Mouse (Mus musculus) kidney, adult 18-20 months (tissue): Measurements from ENCODE around the gene Foxa1.

Experiments
- DNase-seq: peaks from one replicate; pipeline ENCODE4 v3.0.0; 2021

Gene Foxa1

DNA sequence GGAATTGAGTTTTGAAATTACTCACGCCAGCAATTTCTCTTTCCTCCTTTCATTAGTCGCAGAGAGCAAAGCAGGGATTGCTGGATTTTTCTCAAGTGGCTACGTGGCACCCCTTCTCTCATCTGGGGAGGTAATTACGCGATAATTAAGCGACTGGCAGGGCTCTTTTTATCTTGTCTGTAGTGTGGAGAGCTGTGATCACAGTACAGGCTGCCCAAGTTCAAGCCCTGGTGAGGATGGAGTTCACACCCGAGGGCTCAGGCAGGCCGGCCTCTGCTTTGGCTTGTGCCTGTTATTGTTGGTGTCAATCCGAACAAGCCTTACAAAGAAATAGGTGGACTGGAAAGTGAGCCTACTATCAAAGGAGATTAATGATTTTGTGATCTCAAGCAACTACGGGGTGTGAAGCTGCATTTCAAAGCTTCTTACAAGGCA, 7.1 kb downstream of the Foxa1 start:
- peak; percentile 49 for DNase-seq

DNA sequence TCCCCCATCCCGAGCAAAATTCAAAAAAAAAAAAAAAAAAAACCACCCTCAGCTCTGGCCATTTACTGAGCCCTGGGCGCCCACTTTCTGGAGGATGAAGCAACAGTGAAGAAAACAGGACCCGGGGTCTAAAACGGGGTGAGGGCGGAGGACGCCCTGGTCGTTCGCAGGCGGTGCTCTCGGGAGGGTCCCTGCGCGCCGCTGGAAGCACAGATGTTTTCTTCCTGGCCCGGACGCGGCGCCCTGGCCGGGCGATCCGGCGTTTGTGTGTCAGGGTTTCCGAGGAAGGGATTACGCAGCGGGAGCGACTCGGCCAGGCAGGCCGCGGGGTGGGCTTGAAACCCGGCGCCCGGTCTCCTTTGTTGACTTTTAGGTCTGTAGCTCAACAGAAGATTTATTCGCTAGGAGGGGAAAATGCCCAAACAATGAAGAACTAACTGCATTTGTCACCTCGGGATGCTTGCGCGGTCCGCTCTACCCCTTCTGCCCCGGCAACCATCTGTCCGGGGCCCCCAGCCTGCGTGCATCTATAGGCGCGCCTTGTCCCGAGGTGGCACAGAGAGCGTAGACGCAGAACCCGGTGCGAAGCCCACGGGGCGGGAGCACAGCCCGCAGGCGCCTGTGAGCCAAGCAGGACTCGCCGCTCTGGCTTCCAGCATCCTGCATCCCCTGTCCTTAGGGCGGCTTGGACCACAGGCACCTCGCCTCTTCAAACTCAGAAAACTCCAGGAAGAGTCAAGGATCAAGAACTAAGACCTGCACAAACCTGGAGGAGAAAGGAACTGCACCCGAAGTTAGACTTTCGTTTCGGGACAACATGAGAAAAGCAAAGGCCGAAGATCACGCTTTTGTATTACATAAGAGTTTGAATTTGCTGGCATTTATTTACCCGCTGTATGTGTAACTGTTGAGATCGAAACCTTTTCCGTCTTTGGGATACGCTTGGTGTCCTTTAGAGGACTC, 7.8 kb downstream of the Foxa1 start:
- peak; percentile 52 for DNase-seq

DNA sequence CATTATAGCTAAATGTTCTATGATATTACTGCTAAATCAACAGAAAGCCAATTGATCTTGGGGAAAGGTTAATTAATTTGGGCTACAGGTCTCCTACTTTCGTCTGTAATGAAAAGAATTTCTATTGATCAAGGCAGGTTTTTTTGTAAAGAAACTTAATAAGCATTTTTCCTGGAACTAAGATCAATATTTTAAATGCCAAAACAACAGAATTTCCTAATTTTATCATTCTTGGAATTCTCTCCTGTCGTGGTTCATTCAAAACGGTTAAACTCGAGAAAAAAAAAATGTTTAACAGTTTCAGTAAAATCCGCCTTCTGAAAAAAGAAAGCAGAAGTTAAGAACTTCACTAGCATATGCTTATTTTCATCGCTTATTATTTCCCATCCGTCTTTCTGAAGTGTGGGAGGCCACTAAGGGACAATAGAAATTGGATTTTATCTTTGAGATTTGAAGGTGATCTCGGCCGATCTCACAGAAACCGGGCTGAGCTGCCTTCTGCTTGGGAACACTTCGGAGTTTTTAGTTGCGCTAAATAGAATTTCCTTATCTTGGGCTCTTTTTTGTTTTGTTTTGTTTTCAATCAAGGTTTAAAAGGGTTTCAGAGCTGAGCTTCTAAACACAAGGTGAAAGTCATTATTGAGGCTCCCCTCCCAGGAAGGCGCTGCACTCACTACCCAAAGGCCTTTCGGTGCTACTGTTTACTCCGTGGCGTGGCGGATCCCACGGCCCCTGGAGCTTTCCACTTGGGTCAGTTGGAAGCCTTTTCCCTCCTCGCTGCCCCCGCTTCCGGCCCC, 8.7 kb downstream of the Foxa1 start:
- no peak for DNase-seq

DNA sequence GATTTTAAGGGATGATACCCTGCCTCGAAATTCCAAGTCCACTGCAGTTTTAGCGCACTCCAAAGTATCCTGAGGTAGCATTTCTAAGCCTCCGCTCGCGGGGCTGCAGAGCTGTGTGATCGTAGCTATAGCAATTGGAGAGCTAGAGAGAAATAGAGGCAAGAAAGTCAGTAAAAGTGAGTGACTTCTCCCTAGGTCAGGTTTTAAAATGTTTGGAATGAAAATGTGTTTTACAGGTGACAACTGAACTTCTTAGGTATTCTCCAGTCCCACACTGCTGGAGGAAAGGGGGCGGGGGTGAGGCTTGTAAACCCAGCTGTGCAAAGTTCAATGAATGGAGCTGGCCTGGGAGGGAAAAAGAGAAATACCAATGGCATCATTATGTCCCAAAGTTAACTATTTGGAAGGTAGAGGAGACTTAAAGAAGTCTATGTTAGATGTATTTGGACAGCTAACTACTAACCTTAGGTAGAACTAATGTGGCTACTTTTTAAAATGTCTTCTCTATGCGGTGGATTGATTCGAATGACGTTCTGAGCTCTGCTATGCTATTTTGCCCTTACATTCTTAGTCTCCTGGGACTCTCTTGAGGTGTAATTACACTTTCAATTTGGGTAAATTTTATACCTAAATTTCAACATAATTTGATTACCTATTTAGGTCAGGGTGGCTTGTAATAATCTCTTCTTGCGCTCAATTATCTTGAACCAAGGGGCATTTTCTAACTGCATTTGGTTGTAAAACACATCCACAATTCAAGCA, 9.6 kb downstream of the Foxa1 start:
- no peak for DNase-seq

DNA sequence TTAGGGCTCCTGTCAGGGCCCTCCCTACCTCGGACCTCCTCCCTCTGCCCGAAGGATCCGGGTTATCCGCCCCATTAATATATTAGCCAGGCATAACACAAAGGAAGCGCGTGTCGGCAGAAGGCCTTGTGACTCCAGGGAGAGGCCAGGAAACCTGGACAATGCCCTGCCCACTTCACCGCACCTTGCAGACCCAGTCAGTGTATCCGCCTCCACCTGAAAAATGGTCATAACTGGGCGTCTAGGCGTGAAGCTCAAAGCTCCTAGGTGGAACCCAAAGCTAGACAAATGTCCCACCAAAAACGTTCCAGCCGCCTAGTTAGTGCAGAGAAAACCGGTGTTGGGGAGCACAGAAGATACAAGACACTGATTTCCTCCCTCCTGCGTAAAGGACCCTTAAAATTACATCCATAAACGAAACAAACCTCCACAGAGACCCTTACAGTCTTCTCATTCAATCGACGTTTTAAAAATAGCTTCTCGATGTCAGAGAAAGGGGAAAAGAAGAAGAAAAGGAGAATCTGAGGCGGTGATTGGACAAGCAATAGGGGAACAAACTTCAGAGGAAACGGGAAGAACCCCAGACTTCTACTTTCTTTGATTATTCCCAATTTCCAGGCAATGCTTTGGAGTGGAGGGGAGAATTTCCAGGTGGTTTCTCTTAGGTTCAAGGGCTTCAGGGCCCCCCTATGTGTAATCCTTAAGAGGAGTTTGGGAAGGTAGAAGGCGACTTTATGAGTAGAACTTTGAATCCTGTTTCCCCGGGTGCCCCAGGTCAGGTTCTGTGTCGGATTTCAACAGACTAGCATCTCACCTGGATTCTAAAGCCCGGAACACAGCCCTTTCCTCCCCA, 10.4 kb downstream of the Foxa1 start:
- no peak for DNase-seq

DNA sequence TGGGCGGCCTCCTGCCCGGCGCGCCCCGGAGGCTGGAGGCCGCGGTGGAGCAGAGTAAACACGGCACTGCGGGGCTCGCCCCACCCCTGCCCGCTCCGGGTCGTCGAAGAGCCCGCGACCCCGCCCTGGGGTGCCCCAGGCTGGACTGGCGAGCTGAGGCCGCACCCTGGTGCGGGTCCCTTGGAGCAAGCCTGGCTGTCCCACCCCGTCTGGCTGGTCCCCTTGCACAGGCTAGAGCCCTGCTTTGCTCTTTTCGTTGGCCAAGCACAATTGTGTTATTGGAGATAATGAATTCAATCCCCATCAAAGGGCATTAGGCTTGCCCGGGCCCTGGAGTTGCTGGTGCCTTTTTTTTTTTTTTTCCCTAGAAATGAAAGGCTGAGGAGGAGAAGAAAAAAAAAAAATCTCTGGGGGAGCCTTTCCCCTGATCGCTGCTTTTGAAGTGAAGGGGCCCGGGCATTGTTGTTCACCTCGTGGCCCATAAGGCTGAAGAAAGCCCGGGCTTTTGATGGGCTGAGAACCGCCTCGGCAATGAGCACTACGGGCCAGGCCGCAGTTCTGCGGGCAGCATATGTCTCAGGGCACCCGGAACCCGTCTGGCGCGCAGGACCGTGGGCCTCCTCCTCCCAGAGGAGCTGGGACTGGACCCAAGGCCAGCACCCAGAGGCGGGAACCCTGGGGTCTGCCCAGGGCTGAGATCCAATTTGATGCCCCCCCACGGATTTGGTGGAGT, 11.7 kb downstream of the Foxa1 start:
- DNase-seq: no peak

DNA sequence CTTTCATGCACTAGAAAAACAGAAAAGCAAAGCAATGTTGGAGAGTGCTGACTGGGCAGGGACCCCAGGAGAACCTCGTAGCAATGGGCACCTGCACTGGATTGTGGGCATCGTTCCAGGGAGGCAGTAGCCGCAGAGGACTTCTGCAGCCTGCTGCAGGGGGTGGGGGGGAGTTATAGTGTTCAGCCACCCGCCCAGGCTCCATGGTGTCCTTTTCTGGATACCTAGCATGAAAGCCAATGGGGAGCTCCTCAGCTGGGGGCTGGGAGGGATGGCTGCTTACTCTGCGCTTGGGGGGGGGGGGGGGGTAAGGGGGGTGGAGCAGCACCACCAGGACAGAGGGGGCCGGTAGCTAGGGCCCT, 12.2 kb downstream of the Foxa1 start:
- no peak for DNase-seq

DNA sequence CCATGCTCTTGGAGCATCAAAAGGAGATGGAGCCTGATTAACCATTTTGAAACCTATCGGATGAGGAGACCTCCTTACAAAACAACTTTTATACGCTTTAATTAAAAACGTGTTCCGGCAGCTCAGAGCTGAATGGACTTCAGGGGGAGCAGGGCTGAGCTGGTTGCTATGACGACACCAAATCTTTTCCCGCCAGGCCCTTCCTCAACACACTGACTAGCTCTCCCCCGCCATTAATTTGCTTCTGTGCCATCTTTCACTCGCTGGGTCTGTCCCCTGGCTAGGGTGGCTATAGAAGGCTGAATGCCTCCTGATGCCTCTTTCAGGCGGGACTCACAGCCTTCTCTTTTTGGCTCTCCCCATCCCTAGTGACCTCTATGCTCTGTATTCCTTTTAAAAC, 16.2 kb downstream of the Foxa1 start:
- no peak for DNase-seq

DNA sequence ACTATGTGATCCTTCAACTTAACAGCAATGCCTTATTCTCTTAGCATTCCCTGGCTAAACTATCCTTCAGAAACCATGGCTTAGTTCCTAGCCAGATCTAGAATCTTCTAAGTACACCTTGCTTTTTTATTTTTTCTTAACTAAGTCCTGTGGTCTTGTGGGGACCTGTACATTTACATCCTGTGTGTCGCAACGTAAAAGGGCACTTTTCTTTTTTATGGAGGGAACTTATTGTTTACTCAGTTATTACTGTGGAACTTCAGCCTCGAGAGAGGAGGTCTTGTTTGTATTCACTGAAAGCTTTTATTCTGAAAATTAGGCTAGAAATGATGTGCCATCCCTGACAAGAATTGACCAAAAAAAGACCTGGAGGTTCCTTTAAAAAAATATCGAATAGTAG, 18.4 kb downstream of the Foxa1 start:
- DNase-seq: no peak

DNA sequence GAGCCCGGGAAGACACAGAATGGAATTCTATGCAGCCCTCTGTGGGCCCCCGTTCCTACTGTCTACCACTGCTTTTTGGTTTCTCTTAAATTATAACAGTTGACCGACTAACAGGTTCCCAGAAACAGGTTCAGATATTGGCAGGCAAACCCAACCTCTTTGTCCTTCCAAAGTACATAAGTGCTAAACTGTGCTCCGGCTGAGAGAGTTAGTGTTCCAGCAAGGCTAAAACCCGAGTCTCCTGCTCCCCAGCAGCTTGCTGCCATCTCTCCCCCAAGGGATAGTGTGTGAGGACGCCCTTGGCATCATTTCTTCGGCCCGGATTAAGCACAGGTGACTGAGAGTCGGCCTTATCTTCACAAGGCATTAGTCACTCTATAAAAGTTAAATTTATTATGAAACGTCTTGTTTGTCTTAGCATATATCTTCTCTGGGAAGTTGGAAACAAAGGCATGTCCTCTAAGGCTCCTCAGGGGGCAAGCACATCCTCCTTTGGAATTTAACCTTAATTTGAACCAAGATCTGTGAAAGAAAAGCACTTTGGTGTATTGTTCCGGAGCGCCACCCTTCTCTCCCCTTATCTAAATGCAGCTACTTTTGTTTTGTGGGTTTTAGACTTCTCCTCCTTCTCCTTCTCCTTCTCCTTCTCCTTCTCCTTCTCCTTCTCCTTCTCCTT, 30.9 kb downstream of the Foxa1 start:
- DNase-seq: no peak

DNA sequence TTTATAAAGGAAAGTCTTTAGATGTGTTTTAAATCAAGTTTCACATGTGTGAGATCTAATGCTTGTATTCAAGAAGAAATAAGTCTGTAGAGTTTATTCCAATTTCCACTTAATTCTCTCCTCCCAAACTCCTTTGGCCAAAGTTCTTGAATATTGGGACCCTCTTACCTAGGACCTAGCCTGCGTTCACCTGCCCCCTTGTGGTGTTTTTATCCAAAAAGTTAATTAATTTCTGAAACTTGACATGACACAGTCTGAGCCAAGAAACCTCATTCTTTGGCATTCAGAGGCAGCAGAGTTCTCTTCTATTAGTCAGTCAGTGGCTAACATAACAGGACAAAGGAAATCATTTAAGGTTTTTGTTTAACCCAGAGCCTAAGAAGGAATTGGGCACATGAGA, 32.2 kb downstream of the Foxa1 start:
- no peak for DNase-seq

DNA sequence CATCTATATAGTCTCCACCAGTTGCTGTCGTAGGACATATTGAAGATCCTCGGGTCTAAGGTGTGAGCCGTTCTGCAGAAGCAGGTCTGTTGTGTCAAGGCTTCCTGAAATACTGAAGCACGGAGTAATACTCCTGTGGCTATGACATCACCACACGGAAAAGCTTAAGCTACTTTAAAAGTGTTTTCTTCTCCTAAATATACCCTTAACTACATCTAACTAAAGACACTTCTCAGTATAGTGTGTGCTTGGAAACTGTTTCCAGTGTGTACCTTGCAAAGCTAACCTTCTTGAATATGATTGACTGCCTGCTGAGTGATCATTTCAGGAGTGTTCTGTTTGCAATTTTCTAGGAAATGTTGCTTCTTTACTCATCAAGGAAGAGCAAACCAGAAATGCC, 35.2 kb downstream of the Foxa1 start:
- no peak for DNase-seq

DNA sequence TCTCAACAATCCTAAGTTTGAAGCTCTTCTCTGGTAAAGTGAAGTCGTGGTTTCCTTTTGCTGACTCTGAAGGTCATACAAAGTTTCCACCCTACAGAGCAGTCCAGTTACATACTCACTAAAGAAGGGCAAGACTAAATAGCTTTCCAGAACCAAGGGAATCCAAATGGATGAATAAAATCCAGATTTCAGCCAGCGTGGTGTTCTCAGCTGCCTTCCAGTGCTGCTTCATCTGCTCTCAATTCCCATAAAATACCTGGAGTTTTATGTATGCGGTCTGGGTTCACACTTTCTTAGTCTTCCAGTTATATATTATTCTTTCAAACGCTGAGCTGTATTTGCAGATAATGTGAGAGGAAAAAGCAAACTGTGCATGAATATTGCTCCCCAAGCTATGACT, 35.6 kb downstream of the Foxa1 start:
- DNase-seq: no peak

DNA sequence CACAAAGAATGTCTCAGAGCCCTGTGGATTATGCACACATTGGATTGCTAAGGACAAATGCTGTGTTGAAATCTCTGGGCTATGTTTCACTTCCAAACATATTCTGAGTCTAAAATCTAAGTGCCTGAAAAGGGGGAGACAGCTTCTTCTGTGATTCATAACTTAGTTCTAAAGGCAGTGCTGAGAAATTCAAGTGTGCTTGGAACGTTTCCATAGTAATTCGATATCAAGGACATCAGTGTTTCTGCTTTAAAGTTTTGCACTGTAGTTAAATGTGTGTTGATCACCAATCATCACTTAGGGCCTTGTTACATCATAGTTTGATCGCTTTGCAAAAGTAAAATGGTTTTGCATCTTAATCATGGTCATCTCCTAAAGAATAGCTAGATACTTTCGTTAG, 37.0 kb downstream of the Foxa1 start:
- DNase-seq: no peak

DNA sequence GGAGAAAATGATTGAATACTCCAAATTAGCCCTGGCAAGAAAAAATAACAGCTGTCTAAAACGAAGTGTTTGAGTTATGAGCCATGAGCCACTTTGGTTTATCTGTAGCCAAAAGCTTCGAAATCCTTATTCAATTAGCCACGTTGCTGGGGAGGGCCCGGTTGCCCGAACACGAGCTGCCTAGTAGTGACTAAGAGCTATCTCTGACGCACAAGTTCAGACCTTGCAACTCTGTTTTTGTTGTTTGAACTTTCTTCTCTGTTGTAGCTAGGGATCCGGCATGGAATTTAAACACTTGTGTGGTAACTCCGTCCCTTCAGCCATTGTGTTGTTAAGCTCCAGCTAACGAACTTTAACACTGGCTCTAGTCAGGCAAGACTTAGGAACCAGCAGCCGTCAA, 37.8 kb downstream of the Foxa1 start:
- no peak for DNase-seq

DNA sequence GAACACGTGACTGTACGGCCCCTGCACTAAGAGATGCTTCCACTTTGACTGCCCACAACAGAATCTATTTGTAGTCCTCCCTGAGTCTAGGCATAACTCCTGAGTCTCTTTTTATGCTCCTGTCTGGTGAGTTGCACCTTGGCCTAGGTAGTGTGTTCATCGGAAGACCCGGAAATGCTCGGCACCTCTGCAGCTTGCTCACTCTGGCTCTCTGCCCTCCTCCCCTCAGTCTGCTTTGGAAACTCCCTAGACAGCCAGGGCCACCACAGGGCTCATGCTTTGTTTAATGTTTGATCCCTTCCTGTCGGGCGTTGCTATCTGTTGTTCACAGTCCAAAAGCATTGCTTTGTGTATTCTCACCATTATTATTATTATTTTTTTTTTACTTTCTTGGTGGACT, 41.4 kb downstream of the Foxa1 start:
- DNase-seq: no peak

DNA sequence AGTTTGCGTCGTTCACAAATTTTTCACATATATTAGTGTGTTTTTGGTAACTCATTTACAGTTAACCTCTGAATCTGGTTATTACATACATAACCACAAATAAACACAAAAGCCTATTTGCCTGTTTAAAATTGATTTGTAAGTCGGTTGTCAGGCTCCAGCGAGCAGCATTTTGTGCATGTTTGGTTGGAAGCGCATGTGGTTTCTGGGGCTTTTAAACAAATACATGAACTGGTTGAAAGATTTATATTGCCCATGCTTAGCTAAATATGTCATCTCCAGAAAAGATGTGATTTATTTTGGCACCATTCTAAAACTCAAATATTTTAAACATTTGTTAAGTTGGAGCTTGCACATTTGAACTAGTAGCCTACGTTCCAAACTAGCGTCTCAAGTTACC, 46.5 kb downstream of the Foxa1 start:
- DNase-seq: no peak

DNA sequence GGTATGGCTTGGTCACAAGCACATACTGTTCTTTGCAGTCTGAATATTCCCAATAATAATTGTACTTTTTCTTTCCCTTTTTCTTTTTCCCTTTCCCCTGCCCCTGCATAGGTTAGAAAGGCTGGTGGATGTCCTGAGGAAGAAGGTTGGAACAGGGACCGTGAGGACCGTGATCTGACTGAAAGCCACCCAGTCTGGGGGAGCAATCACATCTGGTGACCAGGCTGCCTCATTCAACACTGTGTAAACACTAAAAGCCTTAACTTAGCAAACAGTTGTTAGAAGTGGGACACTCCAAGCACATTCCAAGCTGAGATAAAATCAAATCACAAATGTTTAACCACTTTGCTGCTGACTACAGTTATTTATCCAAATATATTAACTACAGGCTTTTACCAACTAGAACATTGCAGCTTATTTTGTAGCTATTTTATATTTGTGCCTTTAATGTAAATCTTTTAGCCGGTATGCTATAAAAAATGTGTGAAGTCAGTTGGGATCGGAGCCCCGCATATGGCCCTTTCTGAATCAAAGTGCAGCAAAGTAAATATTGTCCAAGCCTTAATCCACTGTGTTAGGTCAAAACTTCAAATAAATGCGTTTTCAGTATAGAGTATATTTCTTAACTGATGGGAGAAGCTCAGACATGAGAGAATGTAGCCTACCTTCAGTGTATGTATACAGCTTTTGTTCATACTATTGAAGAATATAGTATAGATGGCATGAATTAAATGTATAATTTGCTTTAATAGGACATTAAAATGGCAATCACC, 50.2 kb downstream of the Foxa1 start:
- DNase-seq: no peak
